Comparison of ENCODE assay signal across 8 mouse cellular contexts in genomic region chr14:29968075-29968821, GRCm38 (mm10). TPM values are rescaled to one million over a fixed set of nuclear protein-coding genes. Genes with fewer than 3 reads are reported as not detected.
DNase-seq lines count a peak whose midpoint lies in the region; ATAC-seq and TF ChIP-seq lines count a peak whose summit lies in the region.

Gene Selenok (plus strand): TSS chr14:29968308.

- peak; percentile 96 for TF ChIP-seq POLR2A in CH12.LX (IDR thresholded peaks at IDR 0.05; ENCODE audit: low read depth, low read length)

- H3K79me2 ChIP-seq in CH12.LX (replicated peaks; ENCODE audit: control insufficient read depth, extremely low read depth, insufficient read depth, poor library complexity, severe bottlenecking): peaks cover 22% of the 10 kb centered on the region

- H3K4me3 ChIP-seq in CH12.LX (replicated peaks in 1 of 3; ENCODE audit: low read depth in 2 of 3, low read length in 2 of 3, poor library complexity in 1 of 3): peak within 1 kb of the TSS; percentile 71 to 98 (median 86)
- H3K4me3 ChIP-seq in forebrain, embryonic 11.5 days (ENCODE audit: low read depth, low read length): peak within 1 kb of the TSS; percentile 84
- H3K4me3 ChIP-seq in heart, embryonic 16.5 days (ENCODE audit: low read length): peak within 1 kb of the TSS; percentile 93
- peak within 1 kb of the TSS; percentile 94 for H3K4me3 ChIP-seq in liver, embryonic 15.5 days (replicated peaks)
- H3K4me3 ChIP-seq in neural tube, embryonic 12.5 days: peak within 1 kb of the TSS; percentile 84

- H3K36me3 ChIP-seq in CH12.LX (replicated peaks in 1 of 2; ENCODE audit: control insufficient read depth in 1 of 2, insufficient read depth in 1 of 2, low read length in 1 of 2): peaks cover 25 to 45% of the 10 kb centered on the region in 2 experiments
- H3K36me3 ChIP-seq in forebrain, embryonic 11.5 days (ENCODE audit: control insufficient read depth, insufficient read depth, low read length): no peaks in the 10 kb centered on the region; the same call in 1 of the 2 replicates
- peaks cover 25% of the 10 kb centered on the region for H3K36me3 ChIP-seq in heart, embryonic 16.5 days (ENCODE audit: control insufficient read depth, insufficient read depth)
- H3K36me3 ChIP-seq in liver, embryonic 15.5 days (replicated peaks): peaks cover 30% of the 10 kb centered on the region
- peaks cover 29% of the 10 kb centered on the region for H3K36me3 ChIP-seq in neural tube, embryonic 12.5 days

- dilution Hi-C loops in CH12.LX (cut with MboI; ENCODE audit: extremely low pct_ligation_motif_present, extremely low pct_unique_long_range_greater_than_20kb, low sequenced_read_pairs): no loop called here

- in situ Hi-C loops in CH12.LX (cut with MboI; ENCODE audit: low pct_ligation_motif_present, low pct_unique_long_range_greater_than_20kb, low sequenced_read_pairs): no loop called here

- TF ChIP-seq CTCF in CH12.LX (conservative IDR thresholded peaks at IDR 0.05 in 1 of 2, IDR thresholded peaks at IDR 0.05 in 1 of 2; ENCODE audit: low read depth in 2 of 2, low read length in 2 of 2): no peak

- H3K4me1 ChIP-seq in CH12.LX (ENCODE audit: control insufficient read depth in 1 of 2, insufficient read depth in 2 of 2): peaks cover 3 to 52% of the 10 kb centered on the region in 2 experiments; a peak in 3 of 4 replicates
- peaks cover 4% of the 10 kb centered on the region; the same call in 1 of the 2 replicates for H3K4me1 ChIP-seq in forebrain, embryonic 11.5 days (replicated peaks; ENCODE audit: control insufficient read depth, insufficient read depth, low read length)
- H3K4me1 ChIP-seq in heart, embryonic 16.5 days (ENCODE audit: control insufficient read depth, insufficient read depth, low read length): peaks cover 19% of the 10 kb centered on the region
- peaks cover 40% of the 10 kb centered on the region for H3K4me1 ChIP-seq in liver, embryonic 15.5 days (replicated peaks)
- peaks cover 11% of the 10 kb centered on the region for H3K4me1 ChIP-seq in neural tube, embryonic 12.5 days

- H3K27ac ChIP-seq in CH12.LX (ENCODE audit: insufficient read depth, low read depth): peak within 1 kb of the TSS; percentile 47
- peak within 1 kb of the TSS; percentile 57; the same call in 1 of the 2 replicates for H3K27ac ChIP-seq in forebrain, embryonic 11.5 days (ENCODE audit: low read depth, low read length)
- peak within 1 kb of the TSS; percentile 75 for H3K27ac ChIP-seq in heart, embryonic 16.5 days (ENCODE audit: low read length)
- H3K27ac ChIP-seq in liver, embryonic 15.5 days (replicated peaks): peak within 1 kb of the TSS; percentile 87
- peak within 1 kb of the TSS; percentile 75; the same call in 1 of the 2 replicates for H3K27ac ChIP-seq in neural tube, embryonic 12.5 days

- DNase-seq in CH12.LX (ENCODE audit: extremely low read depth): peak; percentile 100
- peak; percentile 93 for DNase-seq in c-Kit-positive CD71-positive TER-119-negative erythroid progenitor cells, embryonic 14.5 days (ENCODE audit: low read depth)
- DNase-seq in forebrain, embryonic 11.5 days (ENCODE audit: low spot score): peak; percentile 96
- peak; percentile 95 to 99 for DNase-seq in kidney, postnatal 36 days
- peak; percentile 99 for DNase-seq in telencephalon, adult 2 months (ENCODE audit: low read depth, low spot score)

- TF ChIP-seq RAD21 in CH12.LX (IDR thresholded peaks at IDR 0.05; ENCODE audit: low read depth, low read length): no peak

- no peaks in the 10 kb centered on the region for H3K27me3 ChIP-seq in CH12.LX (replicated peaks)
- H3K27me3 ChIP-seq in forebrain, embryonic 11.5 days (ENCODE audit: control insufficient read depth, insufficient read depth, low read length): no peaks in the 10 kb centered on the region
- no peaks in the 10 kb centered on the region for H3K27me3 ChIP-seq in heart, embryonic 16.5 days (ENCODE audit: control insufficient read depth, insufficient read depth, low read length)
- H3K27me3 ChIP-seq in liver, embryonic 15.5 days: no peaks in the 10 kb centered on the region
- no peaks in the 10 kb centered on the region for H3K27me3 ChIP-seq in neural tube, embryonic 12.5 days (replicated peaks)

- peak within 1 kb of the TSS; percentile 88 for H3K4me2 ChIP-seq in CH12.LX (ENCODE audit: insufficient read depth, low read depth, poor library complexity, severe bottlenecking)
- H3K4me2 ChIP-seq in forebrain, embryonic 11.5 days (ENCODE audit: low read depth, low read length, severe bottlenecking): peak within 1 kb of the TSS; percentile 69
- H3K4me2 ChIP-seq in heart, embryonic 16.5 days (ENCODE audit: low read depth, low read length): peak within 1 kb of the TSS; percentile 88
- peak within 1 kb of the TSS; percentile 78 for H3K4me2 ChIP-seq in liver, embryonic 15.5 days
- peak within 1 kb of the TSS; percentile 68 for H3K4me2 ChIP-seq in neural tube, embryonic 12.5 days (replicated peaks)

- no peaks in the 10 kb centered on the region for H3K9me3 ChIP-seq in CH12.LX (replicated peaks; ENCODE audit: low read length)
- H3K9me3 ChIP-seq in forebrain, embryonic 11.5 days (ENCODE audit: control insufficient read depth, low read length): no peaks in the 10 kb centered on the region
- H3K9me3 ChIP-seq in heart, embryonic 16.5 days (replicated peaks; ENCODE audit: control insufficient read depth, low read length): no peaks in the 10 kb centered on the region
- no peaks in the 10 kb centered on the region for H3K9me3 ChIP-seq in liver, embryonic 15.5 days (replicated peaks)
- H3K9me3 ChIP-seq in neural tube, embryonic 12.5 days: no peaks in the 10 kb centered on the region

- peak; percentile 100 for ATAC-seq in forebrain, embryonic 11.5 days (replicated peaks; ENCODE audit: low FRiP score)
- ATAC-seq in heart, embryonic 16.5 days (replicated peaks; ENCODE audit: extremely low read depth, insufficient read depth, low FRiP score): peak; percentile 100
- peak; percentile 100 for ATAC-seq in liver, embryonic 15.5 days (ENCODE audit: insufficient read depth)
- ATAC-seq in neural tube, embryonic 12.5 days (ENCODE audit: low FRiP score, low read depth): peak; percentile 100

- peak within 1 kb of the TSS; percentile 95 for H3K9ac ChIP-seq in CH12.LX (ENCODE audit: insufficient read depth, low read depth)
- peak within 1 kb of the TSS; percentile 82 for H3K9ac ChIP-seq in forebrain, embryonic 11.5 days (ENCODE audit: low read length)
- H3K9ac ChIP-seq in heart, embryonic 16.5 days (ENCODE audit: low read length): peak within 1 kb of the TSS; percentile 94
- H3K9ac ChIP-seq in liver, embryonic 15.5 days: peak within 1 kb of the TSS; percentile 95
- peak within 1 kb of the TSS; percentile 87 for H3K9ac ChIP-seq in neural tube, embryonic 12.5 days

- no peak for TF ChIP-seq EP300 in CH12.LX (IDR thresholded peaks at IDR 0.05; ENCODE audit: low read length)

- under 1% methylated on average over 49 of the region's 49 CpGs for WGBS in forebrain, embryonic 11.5 days
- under 1% methylated on average over 49 of the region's 49 CpGs for WGBS in heart, embryonic 16.5 days
- under 1% methylated on average over 49 of the region's 49 CpGs for WGBS in liver, embryonic 15.5 days (ENCODE audit: insufficient replicate concordance)
- under 1% methylated on average over 49 of the region's 49 CpGs for WGBS in neural tube, embryonic 12.5 days

TF ChIP-seq in CH12.LX, 34 proteins besides CTCF, POLR2A, EP300 and RAD21 (continues in another document):
- TF ChIP-seq MAX (IDR thresholded peaks at IDR 0.05; ENCODE audit: low read length) (peak; percentile 69; the same call in 1 of the 2 replicates), NRF1 (IDR thresholded peaks at IDR 0.05; ENCODE audit: low read depth, low read length) (no peak; the same call in none of the 2 replicates), ZNF384 (IDR thresholded peaks at IDR 0.05; ENCODE audit: low read depth, low read length) (no peak), USF2 (conservative IDR thresholded peaks at IDR 0.05; ENCODE audit: low read depth, low read length) (peak; percentile 59), SIN3A (IDR thresholded peaks at IDR 0.05; ENCODE audit: low read length) (peak; percentile 69; the same call in 1 of the 2 replicates), ZKSCAN1 (IDR thresholded peaks at IDR 0.05; ENCODE audit: borderline replicate concordance, low read depth, low read length) (no peak), MAFK (IDR thresholded peaks at IDR 0.05; ENCODE audit: insufficient replicate concordance, low read length) (no peak), USF1 (IDR thresholded peaks at IDR 0.05; ENCODE audit: low read depth, low read length) (peak; percentile 81), MXI1 (IDR thresholded peaks at IDR 0.05; ENCODE audit: low read depth, low read length) (peak; percentile 63), ELF1 (IDR thresholded peaks at IDR 0.05; ENCODE audit: low read depth, low read length) (peak; percentile 93), TCF12 (IDR thresholded peaks at IDR 0.05; ENCODE audit: low read depth, low read length) (peak; percentile 83), ZC3H11A (IDR thresholded peaks at IDR 0.05; ENCODE audit: low read depth, low read length) (no peak), IRF4 (IDR thresholded peaks at IDR 0.05; ENCODE audit: low read depth, low read length) (peak; percentile 25; the same call in 1 of the 2 replicates), MAZ (IDR thresholded peaks at IDR 0.05; ENCODE audit: low read depth, low read length) (no peak), BHLHE40 (IDR thresholded peaks at IDR 0.05; ENCODE audit: low read depth, low read length) (peak; percentile 92), GABPA (IDR thresholded peaks at IDR 0.05; ENCODE audit: insufficient replicate concordance, low read depth, low read length) (no peak; the same call in 1 of the 2 replicates), CHD2 (IDR thresholded peaks at IDR 0.05; ENCODE audit: low read length) (0 out of 2 replicates have a peak, but pooled peaks have one; percentile 50), MEF2A (IDR thresholded peaks at IDR 0.05; ENCODE audit: borderline replicate concordance, low read depth, low read length) (peak; percentile 51; the same call in 1 of the 2 replicates), UBTF (IDR thresholded peaks at IDR 0.05; ENCODE audit: low read depth, low read length) (0 out of 2 replicates have a peak, but pooled peaks have one; percentile 23), HCFC1 (IDR thresholded peaks at IDR 0.05; ENCODE audit: low read depth, low read length) (peak; percentile 89), E2F4 (IDR thresholded peaks at IDR 0.05; ENCODE audit: insufficient replicate concordance, low read depth, low read length) (no peak), CHD1 (IDR thresholded peaks at IDR 0.05; ENCODE audit: low read depth, low read length) (no peak)

RNA-seq across cellular contexts. Expression of gene Selenok, which starts in this region (rescaled TPM):
- total RNA-seq in CH12.LX (2012; rRNA removed) (48.5 and 59.6 TPM in 2 replicates), CH12.LX (2014; rRNA removed) (83.7 and 88.8 TPM in 2 replicates)
- 63.0 and 71.9 TPM in 2 replicates for polyA plus RNA-seq in CH12.LX (2012; ENCODE audit: insufficient read length, low read depth)
- polyA plus RNA-seq in forebrain, embryonic 11.5 days (2014; fragmentation: Nextera tagmentation; extraction: Ambion mirVana): 230 and 249 TPM in 2 replicates
- polyA plus RNA-seq in heart, embryonic 16.5 days (2015; fragmentation: Nextera tagmentation; extraction: Ambion mirVana): 204 and 234 TPM in 2 replicates
- 132 TPM in 2 replicates for polyA plus RNA-seq in liver, embryonic 15.5 days (2015; fragmentation: Nextera tagmentation; extraction: Ambion mirVana)
- 402 and 419 TPM in 2 replicates for polyA plus RNA-seq in neural tube, embryonic 12.5 days (2016; fragmentation: Nextera tagmentation; extraction: Ambion mirVana)

Comparison
In these comparisons a context has a peak if more than half of its experiments do, and no peak if none do; other contexts are left out.
1. Peak in every context shown above with its lines: DNase-seq, ATAC-seq, H3K4me3 ChIP-seq and H3K27ac ChIP-seq.